Mouse (Mus musculus) G1E-ER4 (cell line): ENCODE results near the gene Cyp4f18. TPM values are rescaled to one million over a fixed set of nuclear protein-coding genes. Genes with fewer than 3 reads are reported as not detected.

ENCODE experiments used
- GATA1 ChIP-seq: IDR thresholded peaks from one replicate; pipeline ENCODE4 v1.8.0; 2012; ENCODE audit warnings: low read length, inconsistent platforms
- polyA plus RNA-seq: library from polyadenylated mRNA; stranded (reverse); fragments of >175 nt; gene quantifications from 2 replicates; pipeline ENCODE4 v1.2.3, GENCODE M21; 2012

The Cyp4f18 gene
- polyA plus RNA-seq, 1 experiment, result 0.30 TPM

GRCm38 (mm10) chr8:71971945-71972344, 37.5 kb downstream of the Cyp4f18 start:
- TF ChIP-seq GATA1, result no peak

GRCm38 (mm10) chr8:71968636-71969035, 40.8 kb downstream of the Cyp4f18 start:
- TF ChIP-seq GATA1, result no peak

- no peak for TF ChIP-seq GATA1
These were observed 41.3 kb downstream of the Cyp4f18 start for GRCm38 (mm10) chr8:71968100-71968499.

- no peak for TF ChIP-seq GATA1
These were observed 42.2 kb downstream of the Cyp4f18 start for GRCm38 (mm10) chr8:71967261-71967660.

- TF ChIP-seq GATA1, result no peak
These were observed 43.0 kb downstream of the Cyp4f18 start for GRCm38 (mm10) chr8:71966411-71966810.

- no peak for TF ChIP-seq GATA1
These were observed 44.3 kb downstream of the Cyp4f18 start for GRCm38 (mm10) chr8:71965166-71965565.

GRCm38 (mm10) chr8:71964051-71964450, 45.4 kb downstream of the Cyp4f18 start:
- TF ChIP-seq GATA1, result no peak

- no peak for TF ChIP-seq GATA1
These were observed 47.6 kb downstream of the Cyp4f18 start for GRCm38 (mm10) chr8:71961796-71962195.

- no peak for TF ChIP-seq GATA1
These were observed 48.9 kb downstream of the Cyp4f18 start for GRCm38 (mm10) chr8:71960483-71960882.

- TF ChIP-seq GATA1, result no peak
These were observed 54.8 kb downstream of the Cyp4f18 start for GRCm38 (mm10) chr8:71954666-71955065.

- TF ChIP-seq GATA1, result no peak
These were observed 56.9 kb downstream of the Cyp4f18 start for GRCm38 (mm10) chr8:71952489-71952888.

- no peak for TF ChIP-seq GATA1
These were observed 57.8 kb downstream of the Cyp4f18 start for GRCm38 (mm10) chr8:71951436-71952161.

- no peak for TF ChIP-seq GATA1
These were observed 58.8 kb downstream of the Cyp4f18 start, which contains the start of gene Zfp961 for GRCm38 (mm10) chr8:71950482-71951221. Gene Zfp961 (plus strand): TSS chr8:71951038.

GRCm38 (mm10) chr8:71948624-71949023, 60.8 kb downstream of the Cyp4f18 start:
- TF ChIP-seq GATA1, result no peak

- TF ChIP-seq GATA1, result no peak
These were observed 67.7 kb downstream of the Cyp4f18 start for GRCm38 (mm10) chr8:71941776-71942175.

GRCm38 (mm10) chr8:71940293-71941208, 68.9 kb downstream of the Cyp4f18 start:
- no peak for TF ChIP-seq GATA1

Other genes starting within 250 kb of the Cyp4f18 start
- 0.78 and 2.4 TPM in 2 replicates for gene Zfp709, start 127.6 kb downstream of the Cyp4f18 start, polyA plus RNA-seq
- 0.25 and 0.70 TPM in 2 replicates for gene Zfp882, start 101.0 kb downstream of the Cyp4f18 start, polyA plus RNA-seq
- 2.5 and 3.6 TPM in 2 replicates for gene Zfp617, start 101.0 kb downstream of the Cyp4f18 start, polyA plus RNA-seq
- 1.2 and 3.6 TPM in 2 replicates for gene Zfp961, start 58.6 kb downstream of the Cyp4f18 start, polyA plus RNA-seq
- gene Olfr372, start 31.6 kb upstream of the Cyp4f18 start, polyA plus RNA-seq, result not detected in 2 replicates
- not detected in 2 replicates for gene Olfr373, start 73.6 kb upstream of the Cyp4f18 start, polyA plus RNA-seq
- not detected in 2 replicates for gene Olfr374, start 97.4 kb upstream of the Cyp4f18 start, polyA plus RNA-seq
- gene Tpm4, start 125.3 kb upstream of the Cyp4f18 start, polyA plus RNA-seq, result 0.04 TPM in 1 of 2 replicates, not detected in the other
- 41.7 and 43.2 TPM in 2 replicates for gene Rab8a, start 151.6 kb upstream of the Cyp4f18 start, polyA plus RNA-seq
- 0.12 and 0.25 TPM in 2 replicates for gene Hsh2d, start 180.0 kb upstream of the Cyp4f18 start, polyA plus RNA-seq
- not detected in 2 replicates for gene Cib3, start 203.2 kb upstream of the Cyp4f18 start, polyA plus RNA-seq
- gene Gm11034, start 204.0 kb upstream of the Cyp4f18 start, polyA plus RNA-seq, result not detected in 2 replicates
- 54.3 and 63.6 TPM in 2 replicates for gene Fam32a, start 210.1 kb upstream of the Cyp4f18 start, polyA plus RNA-seq
- 96.9 and 119 TPM in 2 replicates for gene Ap1m1, start 230.4 kb upstream of the Cyp4f18 start, polyA plus RNA-seq